Mouse (Mus musculus) myocyte (in vitro differentiated cells): ENCODE data around the gene Nbeal2. TPM values are rescaled to one million over a fixed set of nuclear protein-coding genes. Genes with fewer than 3 reads are reported as not detected.

Experiments used
- H3K27me3 ChIP-seq: one replicate; pipeline ENCODE4 v1.6.1; 2011; ENCODE audit not compliant: control insufficient read depth, insufficient read depth, insufficient read length
- H3K36me3 ChIP-seq: one replicate; pipeline ENCODE4 v1.6.1; 2011; ENCODE audit not compliant: control insufficient read depth, insufficient read depth
- H3K4me2 ChIP-seq: one replicate; pipeline ENCODE4 v1.6.1; 2011; ENCODE audit warnings: low read depth, control low read depth
- H3K4me3 ChIP-seq: one replicate; pipeline ENCODE4 v1.5.1; 2011; ENCODE audit warnings: mild to moderate bottlenecking, control low read depth, moderate library complexity
- H3K79me2 ChIP-seq: one replicate; pipeline ENCODE4 v1.6.1; 2011; ENCODE audit not compliant: control insufficient read depth, insufficient read depth
- H3ac ChIP-seq: one replicate; pipeline ENCODE4 v1.6.1; 2011; ENCODE audit not compliant: control insufficient read depth, insufficient read length
- CEBPB ChIP-seq: IDR thresholded peaks from 2 replicates; pipeline ENCODE4 v1.6.1; 2011; ENCODE audit warnings: mild to moderate bottlenecking, moderate library complexity; ENCODE audit not compliant: poor library complexity, insufficient read depth, severe bottlenecking
- E2F4 ChIP-seq: IDR thresholded peaks from one replicate; pipeline ENCODE4 v1.6.1; 2011; ENCODE audit warnings: mild to moderate bottlenecking, control low read depth, moderate library complexity; ENCODE audit not compliant: insufficient read depth
- MAX ChIP-seq: IDR thresholded peaks from one replicate; pipeline ENCODE4 v1.6.1; 2011; ENCODE audit warnings: low read depth, mild to moderate bottlenecking, control low read depth
- MYOD1 ChIP-seq, 3 experiments: IDR thresholded peaks; one replicate each; pipeline ENCODE4 v1.6.1; 2011; ENCODE audit warnings: control low read depth in 2 of 3, low read depth in 2 of 3, mild to moderate bottlenecking in 2 of 3, moderate library complexity in 1 of 3; ENCODE audit not compliant: insufficient read length in 2 of 3, control insufficient read depth in 1 of 3
- MYOG ChIP-seq, 3 experiments: IDR thresholded peaks; one replicate each; pipeline ENCODE4 v1.6.1; 2011; ENCODE audit warnings: control low read depth in 2 of 3, low read depth in 2 of 3, mild to moderate bottlenecking in 2 of 3; ENCODE audit not compliant: insufficient read length in 2 of 3, control insufficient read depth in 1 of 3, insufficient read depth in 1 of 3
- POLR2A ChIP-seq: IDR thresholded peaks from one replicate; pipeline ENCODE4 v1.6.1; 2011; ENCODE audit warnings: low read depth, mild to moderate bottlenecking, control low read depth, moderate library complexity; ENCODE audit not compliant: insufficient read length
- POLR2AphosphoS2 ChIP-seq: IDR thresholded peaks from one replicate; pipeline ENCODE4 v1.6.1; 2011; ENCODE audit warnings: low read depth, control low read depth; ENCODE audit not compliant: insufficient read length
- REST ChIP-seq: IDR thresholded peaks from one replicate; pipeline ENCODE4 v1.6.1; 2011; ENCODE audit warnings: mild to moderate bottlenecking, control low read depth, moderate library complexity; ENCODE audit not compliant: insufficient read depth, insufficient read length
- SRF ChIP-seq: IDR thresholded peaks from one replicate; pipeline ENCODE4 v1.6.1; 2011; ENCODE audit warnings: low read depth; ENCODE audit not compliant: control insufficient read depth, insufficient read length
- TCF12 ChIP-seq: IDR thresholded peaks from one replicate; pipeline ENCODE4 v1.6.1; 2011; ENCODE audit warnings: mild to moderate bottlenecking, control low read depth; ENCODE audit not compliant: poor library complexity, insufficient read depth, severe bottlenecking
- TCF3 ChIP-seq: IDR thresholded peaks from one replicate; pipeline ENCODE4 v1.6.1; 2011; ENCODE audit warnings: low read depth, control low read depth; ENCODE audit not compliant: insufficient read length
- USF1 ChIP-seq: IDR thresholded peaks from one replicate; pipeline ENCODE4 v1.6.1; 2011; ENCODE audit warnings: low read depth, mild to moderate bottlenecking, control low read depth, moderate library complexity
- polyA plus RNA-seq: library from polyadenylated mRNA; unstranded; fragments of >200 nt; fragmentation: generic; extraction: Trizol; gene quantifications from one replicate; pipeline ENCODE4 v1.2.1, GENCODE M21; 2012; ENCODE audit warnings: missing spikeins

The Nbeal2 gene
- polyA plus RNA-seq, 1 experiment, result 3.3 TPM

- Histone ChIP-seq H3K4me2 (no peak overlapping the region), H3K4me3 (no peak overlapping the region), H3K36me3 (no peaks in the 10 kb centered on the region), H3K79me2 (peaks cover 33% of the 10 kb centered on the region), H3ac (no peak overlapping the region), H3K27me3 (no peaks in the 10 kb centered on the region)
- TF ChIP-seq TCF3 (no peak), POLR2A (no peak), SRF (no peak), USF1 (no peak), MAX (no peak), MYOD1 (IDR thresholded peaks at IDR 0.05; ENCODE audit: control insufficient read depth in 1 of 3, insufficient read length in 2 of 3, low read depth in 2 of 3) (no peak), E2F4 (no peak), POLR2AphosphoS2 (no peak)
Measured at GRCm38 (mm10) chr9:110668601-110669293, 14.8 kb upstream of the Nbeal2 start.

- TF ChIP-seq CEBPB, result no peak
- no peak for TF ChIP-seq TCF3
- no peak for TF ChIP-seq E2F4
- no peak for TF ChIP-seq SRF
- no peak for TF ChIP-seq REST
- TF ChIP-seq MAX, result no peak
- no peak for TF ChIP-seq MYOG (IDR thresholded peaks at IDR 0.05; ENCODE audit: control insufficient read depth in 1 of 3, insufficient read depth in 1 of 3, insufficient read length in 2 of 3, low read depth in 2 of 3)
- Histone ChIP-seq H3K27me3 (no peaks in the 10 kb centered on the region), H3ac (no peak overlapping the region), H3K36me3 (no peaks in the 10 kb centered on the region), H3K4me2 (no peak overlapping the region), H3K4me3 (no peak overlapping the region), H3K79me2 (peaks cover 35% of the 10 kb centered on the region)
Measured at GRCm38 (mm10) chr9:110667219-110667836, 13.4 kb upstream of the Nbeal2 start.

DNA sequence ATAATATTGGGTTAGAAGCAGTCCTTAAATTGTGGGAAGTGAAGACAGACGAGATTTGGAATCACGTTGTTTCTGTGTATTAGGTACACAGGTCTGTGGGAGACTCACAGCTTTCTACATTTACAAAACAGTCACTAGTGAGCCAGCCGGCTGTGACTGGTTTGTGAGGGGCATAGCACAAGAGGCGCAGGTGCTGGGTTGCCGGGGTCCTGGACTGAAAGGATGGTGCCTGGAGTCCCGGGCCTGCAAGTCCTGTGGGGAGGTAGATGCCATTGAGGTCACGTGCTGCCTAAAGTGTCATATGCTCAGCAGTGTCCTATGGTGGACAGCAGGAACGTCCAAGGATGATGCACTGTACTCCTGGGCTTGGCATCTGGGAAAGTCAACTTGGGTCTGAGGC, 12.4 kb upstream of the Nbeal2 start:
- H3K79me2 ChIP-seq, result peaks cover 41% of the 10 kb centered on the region
- no peak overlapping the region for H3K4me3 ChIP-seq
- TF ChIP-seq USF1, result no peak
- no peak for TF ChIP-seq E2F4
- no peak for TF ChIP-seq MYOG (IDR thresholded peaks at IDR 0.05; ENCODE audit: control insufficient read depth in 1 of 3, insufficient read depth in 1 of 3, insufficient read length in 2 of 3, low read depth in 2 of 3)
- TF ChIP-seq SRF, result no peak
- no peak for TF ChIP-seq POLR2A
- TF ChIP-seq POLR2AphosphoS2, result no peak
- no peak for TF ChIP-seq MYOD1 (IDR thresholded peaks at IDR 0.05; ENCODE audit: control insufficient read depth in 1 of 3, insufficient read length in 2 of 3, low read depth in 2 of 3)
- no peak for TF ChIP-seq CEBPB
- no peak for TF ChIP-seq TCF12
- no peak for TF ChIP-seq MAX
- TF ChIP-seq TCF3, result no peak
- no peak for TF ChIP-seq REST
- no peaks in the 10 kb centered on the region for H3K36me3 ChIP-seq
- H3K4me2 ChIP-seq, result no peak overlapping the region
- no peaks in the 10 kb centered on the region for H3K27me3 ChIP-seq
- no peak overlapping the region for H3ac ChIP-seq

DNA sequence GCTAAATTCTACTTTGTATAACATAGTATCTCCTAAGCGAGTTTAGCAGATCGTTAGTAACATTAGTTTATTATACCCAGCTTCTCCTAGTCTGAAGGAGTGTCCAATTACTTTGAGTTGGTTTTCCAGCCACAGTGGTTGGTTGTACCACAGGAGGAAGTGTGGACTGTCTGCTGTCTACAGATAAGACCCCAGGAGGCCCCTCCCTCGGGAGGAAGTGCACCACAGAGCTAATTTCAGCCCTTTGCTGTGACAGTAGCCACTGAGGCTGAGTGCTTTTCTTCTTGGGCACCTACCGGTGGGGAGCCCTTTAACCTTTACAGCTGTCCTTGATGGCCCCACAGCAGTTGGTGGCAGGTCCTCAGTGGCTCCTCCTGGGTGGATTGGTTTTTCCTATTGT, 12.0 kb upstream of the Nbeal2 start:
- Histone ChIP-seq H3K4me2 (no peak overlapping the region), H3K79me2 (peaks cover 45% of the 10 kb centered on the region), H3K36me3 (no peaks in the 10 kb centered on the region), H3K27me3 (no peaks in the 10 kb centered on the region), H3K4me3 (no peak overlapping the region), H3ac (no peak overlapping the region)
- TF ChIP-seq POLR2A (no peak), TCF12 (no peak), MYOG (IDR thresholded peaks at IDR 0.05; ENCODE audit: control insufficient read depth in 1 of 3, insufficient read depth in 1 of 3, insufficient read length in 2 of 3, low read depth in 2 of 3) (no peak)

DNA sequence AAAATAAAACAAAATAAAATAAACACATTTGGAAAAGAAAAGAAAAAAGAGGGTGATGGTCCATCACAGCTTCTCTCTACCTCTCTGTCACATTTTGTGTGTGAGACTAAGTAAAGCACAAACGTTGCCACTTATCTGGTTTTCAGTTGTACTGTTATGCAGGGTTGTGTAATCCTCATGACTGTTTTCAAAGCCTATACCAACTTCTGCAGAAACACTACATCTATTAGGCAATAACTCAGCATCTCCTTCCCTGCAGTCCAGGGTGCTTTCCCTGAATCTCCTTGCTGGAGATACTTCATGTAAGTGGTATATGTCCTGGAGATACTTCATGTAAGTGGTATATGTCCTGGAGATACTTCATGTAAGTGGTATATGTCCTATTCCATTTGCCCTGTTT, 8.9 kb upstream of the Nbeal2 start:
- Histone ChIP-seq H3K4me2 (no peak overlapping the region), H3K4me3 (no peak overlapping the region), H3K27me3 (no peaks in the 10 kb centered on the region), H3K79me2 (peaks cover 72% of the 10 kb centered on the region), H3K36me3 (no peaks in the 10 kb centered on the region), H3ac (no peak overlapping the region)
- TF ChIP-seq MYOD1 (IDR thresholded peaks at IDR 0.05; ENCODE audit: control insufficient read depth in 1 of 3, insufficient read length in 2 of 3, low read depth in 2 of 3), result no peak
- TF ChIP-seq TCF3, result no peak
- no peak for TF ChIP-seq CEBPB
- no peak for TF ChIP-seq SRF
- no peak for TF ChIP-seq TCF12
- no peak for TF ChIP-seq E2F4
- TF ChIP-seq MYOG (IDR thresholded peaks at IDR 0.05; ENCODE audit: control insufficient read depth in 1 of 3, insufficient read depth in 1 of 3, insufficient read length in 2 of 3, low read depth in 2 of 3), result no peak
- no peak for TF ChIP-seq USF1
- TF ChIP-seq MAX, result no peak
- no peak for TF ChIP-seq POLR2A
- TF ChIP-seq REST, result no peak
- TF ChIP-seq POLR2AphosphoS2, result no peak
